Mouse (Mus musculus) embryo, embryonic 11.5 days (tissue): ENCODE results near the gene Ssu72.
A peak's percentile ranks its signal among the peaks of the same experiment; 100 is the strongest.

ENCODE experiments used
- DNase-seq: peaks from one replicate; pipeline ENCODE4 v3.0.0-alpha.2; 2012; ENCODE audit warnings: low read depth, low spot score

Ssu72 gene

GRCm38 (mm10) chr4:155746575-155747490 is 42.2 kb downstream of the Ssu72 start:
- DNase-seq: no peak

- DNase-seq: no peak
These were observed 52.4 kb downstream of the Ssu72 start for GRCm38 (mm10) chr4:155757011-155757410.

GRCm38 (mm10) chr4:155759862-155760612 is 55.4 kb downstream of the Ssu72 start:
- DNase-seq: no peak

DNA sequence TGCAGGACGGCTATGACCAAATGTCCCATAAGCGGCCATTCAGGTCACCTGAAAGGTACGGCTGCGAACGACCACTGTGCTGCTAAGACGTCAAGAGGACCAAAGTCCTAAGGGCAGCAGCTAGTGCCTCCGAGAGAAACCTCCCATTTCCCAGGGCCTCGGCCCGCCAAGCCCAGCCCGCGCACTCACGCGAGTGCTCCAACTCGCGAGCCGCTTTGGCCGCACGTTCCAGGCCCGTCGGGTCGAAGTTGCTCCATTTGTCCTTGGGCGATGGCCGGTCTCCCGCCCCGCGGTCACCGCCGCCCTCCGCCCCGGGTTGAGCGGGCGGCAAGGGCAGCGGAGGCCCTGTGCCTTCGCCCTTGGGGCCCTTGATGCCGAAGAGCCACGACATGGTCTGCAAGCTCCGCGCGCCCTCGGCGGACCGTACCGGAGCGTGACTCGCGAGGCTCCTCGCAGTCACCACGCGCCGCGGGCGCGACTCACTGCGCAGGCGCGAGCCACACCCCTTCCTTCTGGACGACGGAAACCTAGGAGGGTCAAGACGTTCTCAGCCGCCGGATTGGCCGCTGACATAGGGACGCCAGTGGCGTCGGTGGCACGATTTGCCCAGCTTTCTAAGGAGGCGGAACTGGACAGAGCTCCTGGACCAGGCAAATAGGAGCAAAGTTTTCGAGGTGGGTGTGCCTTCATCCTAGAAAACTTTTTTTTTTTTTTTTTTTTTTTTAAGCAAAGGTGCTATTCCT is 56.2 kb downstream of the Ssu72 start, which contains the start of gene Atad3a:
TSS of gene Atad3a (minus strand) at position 481 of the 743 bp plus-strand sequence.
- peak; percentile 97 for DNase-seq

DNA sequence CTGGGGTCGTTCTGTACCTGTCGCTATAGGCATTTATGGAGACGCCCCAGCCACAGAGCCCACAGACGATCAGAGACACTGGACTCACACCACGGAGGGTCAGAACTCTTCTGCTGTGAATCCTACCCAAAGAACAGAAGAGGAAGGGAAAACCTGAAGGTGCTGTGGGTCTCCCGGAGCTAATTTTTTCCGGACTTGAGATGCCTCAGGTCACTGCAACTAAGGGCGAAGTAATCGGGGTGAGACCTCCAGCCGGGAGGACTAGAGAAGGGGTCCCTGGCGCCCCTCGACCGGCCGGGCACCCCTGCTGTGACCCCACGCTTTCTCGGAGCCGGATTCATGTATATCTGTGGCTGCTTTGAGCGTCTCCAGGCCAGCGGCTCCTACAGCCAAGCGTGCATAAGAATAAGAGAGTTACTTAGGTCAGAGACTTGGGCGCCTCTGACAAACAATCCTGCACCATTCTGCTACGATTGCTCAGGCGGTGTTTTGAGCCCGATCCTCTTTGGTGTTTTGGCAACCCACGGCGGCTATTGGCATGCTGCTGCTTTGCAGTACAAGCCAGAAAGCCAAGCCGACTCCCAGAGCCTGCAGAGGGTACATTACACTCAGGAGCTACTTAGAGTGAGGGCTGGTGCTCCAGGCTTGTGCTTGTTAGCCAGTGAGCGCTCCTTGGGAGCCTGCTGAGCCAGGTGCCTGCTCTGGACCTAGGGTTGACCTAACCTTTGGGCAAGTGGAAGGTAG is 56.9 kb downstream of the Ssu72 start:
- no peak for DNase-seq

DNA sequence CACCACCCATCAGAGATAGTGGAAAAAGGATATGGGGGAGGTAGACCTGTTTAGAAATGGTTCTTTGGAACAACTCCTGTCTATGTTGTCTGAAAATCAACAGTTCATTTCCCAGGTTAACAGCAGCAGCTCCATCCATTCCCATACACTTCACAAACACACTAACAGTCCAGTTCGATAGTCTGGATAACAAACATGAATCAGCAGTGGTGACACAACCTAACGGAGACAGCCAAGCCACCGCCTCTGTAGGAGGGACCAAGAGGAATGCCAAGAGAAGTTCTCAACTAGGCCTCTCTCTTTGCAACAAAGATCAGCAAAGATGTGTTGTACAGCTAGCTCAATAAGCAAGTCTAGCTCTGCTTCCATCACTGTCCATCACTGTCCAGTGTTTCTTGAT is 57.8 kb downstream of the Ssu72 start:
- no peak for DNase-seq

- DNase-seq: no peak
These were observed 64.9 kb downstream of the Ssu72 start for GRCm38 (mm10) chr4:155769496-155769879.

DNA sequence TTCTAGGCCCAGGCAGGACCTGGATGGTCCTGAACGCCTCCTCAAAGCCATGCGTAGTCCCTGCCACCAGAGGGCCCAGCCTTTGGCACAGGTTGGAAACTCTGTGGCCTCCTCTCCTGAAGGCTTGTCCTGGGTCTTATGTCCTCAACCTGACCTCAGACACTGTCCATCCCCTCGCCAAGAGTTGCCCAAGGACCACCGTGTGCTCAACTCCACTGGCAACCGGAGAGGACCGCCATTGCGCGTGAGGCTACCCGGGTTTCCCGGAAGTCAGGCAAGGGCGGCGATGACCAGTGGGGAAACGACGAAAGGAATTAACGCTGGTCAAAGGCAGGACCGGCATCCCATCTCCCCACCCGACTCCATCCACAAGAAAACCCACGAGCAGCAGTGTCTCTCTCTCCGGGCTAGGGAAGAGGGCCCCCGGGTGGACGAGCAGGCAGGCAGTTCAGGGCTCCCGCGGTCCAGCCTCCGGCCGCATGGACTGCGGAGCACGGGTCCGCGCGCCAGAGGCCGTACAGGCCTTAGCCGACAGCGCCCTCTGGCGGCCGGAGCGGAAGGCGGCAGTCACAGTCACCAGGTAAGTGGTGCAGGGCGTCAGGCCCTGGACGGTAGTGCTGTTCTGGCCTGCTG is 65.4 kb downstream of the Ssu72 start:
- peak; percentile 81 for DNase-seq

DNA sequence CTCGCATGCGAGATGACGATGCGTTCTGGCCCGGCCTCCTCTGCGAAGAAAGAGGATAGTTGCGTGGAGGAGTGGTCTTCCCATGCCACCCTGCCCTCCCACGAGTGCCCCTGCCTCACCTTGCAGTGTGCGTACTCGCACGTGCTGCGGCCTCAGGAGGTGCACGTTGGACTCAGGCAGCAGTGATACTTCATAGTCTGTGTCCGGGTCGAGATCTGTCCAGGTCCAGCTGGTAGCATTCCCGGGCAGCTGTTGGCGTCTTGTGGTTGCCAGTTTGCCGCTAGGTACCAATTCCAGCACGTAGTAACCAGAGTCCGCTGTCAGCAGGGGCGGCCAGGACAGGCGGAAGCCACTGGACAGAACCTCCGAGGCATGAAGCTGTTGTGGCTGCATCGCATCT is 66.0 kb downstream of the Ssu72 start:
- no peak for DNase-seq

GRCm38 (mm10) chr4:155771706-155772105 is 67.1 kb downstream of the Ssu72 start:
- no peak for DNase-seq

DNA sequence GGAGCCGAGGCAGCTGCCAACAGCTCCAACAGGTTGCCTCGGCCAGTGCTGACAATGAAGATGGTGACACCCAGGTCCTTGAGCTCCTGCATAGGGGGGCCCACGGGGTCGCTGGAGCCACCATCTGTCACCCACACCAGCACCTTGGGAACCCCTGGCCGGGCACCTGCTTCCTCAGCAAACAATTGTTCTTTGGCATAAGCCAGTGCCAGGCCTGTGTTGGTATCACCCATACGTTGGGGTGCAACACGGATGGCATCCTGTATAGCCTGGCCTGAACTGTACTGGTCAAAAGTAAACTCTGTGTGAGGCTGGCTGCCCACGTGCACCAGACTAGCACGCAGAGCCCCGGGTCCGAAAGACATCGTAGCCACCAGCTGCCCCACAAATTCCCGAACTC is 68.2 kb downstream of the Ssu72 start:
- DNase-seq: no peak

DNA sequence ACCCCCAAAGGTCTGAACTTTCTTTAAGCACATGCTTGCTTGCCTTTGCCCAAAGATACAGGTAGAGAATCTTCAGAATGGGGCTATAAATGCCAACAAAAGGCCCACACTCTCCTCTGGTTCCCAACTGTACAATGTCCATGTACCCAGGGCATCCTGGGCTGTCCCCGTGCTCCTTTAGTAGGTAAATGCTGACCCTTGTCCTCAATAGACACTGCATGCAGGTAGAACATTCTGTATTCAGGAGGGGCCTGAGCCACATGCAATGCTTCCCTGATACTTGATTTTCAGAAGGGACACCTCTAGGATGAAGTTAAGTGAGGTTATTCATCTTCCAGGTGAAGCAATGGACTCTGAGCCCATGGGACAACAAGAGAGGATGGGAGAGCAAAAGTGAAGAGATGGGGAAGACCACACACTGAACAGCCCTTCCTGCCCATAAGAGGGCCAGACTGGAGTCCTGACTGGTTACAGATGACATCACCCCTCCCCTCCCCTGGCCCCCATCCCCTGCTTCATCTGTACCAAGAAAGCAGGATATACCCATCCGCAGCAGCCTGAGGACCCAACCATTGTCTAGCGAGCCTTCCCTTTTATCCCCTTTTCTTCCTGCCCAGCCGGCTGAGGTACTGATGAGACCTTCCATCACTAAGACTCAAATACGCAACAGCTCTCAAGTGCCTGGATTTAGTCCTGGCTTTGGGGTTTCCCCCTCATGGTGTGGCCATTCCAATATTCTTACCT is 68.9 kb downstream of the Ssu72 start:
- DNase-seq: no peak

DNA sequence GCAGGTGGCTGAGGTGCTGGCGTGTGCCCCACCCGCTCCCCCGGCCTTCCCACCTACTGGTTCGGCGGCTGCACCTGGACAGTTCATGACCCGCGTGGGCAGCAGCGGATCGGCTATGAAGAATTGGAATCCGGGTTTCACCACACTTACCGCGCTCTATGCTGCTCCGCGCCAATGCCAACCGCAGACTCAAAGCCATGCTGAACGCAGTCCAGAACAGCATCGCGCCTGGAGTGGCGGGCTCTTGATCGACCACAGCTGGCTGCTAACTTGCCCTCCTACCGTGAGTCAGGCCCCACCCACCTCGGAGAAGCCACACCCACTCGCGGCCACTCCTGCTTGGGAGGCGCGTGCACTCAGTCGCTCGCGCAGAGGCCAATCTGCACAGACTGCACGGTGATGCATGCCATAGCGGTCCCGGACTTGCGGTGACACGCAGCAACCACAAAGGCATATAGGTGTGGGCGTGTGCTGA is 69.7 kb downstream of the Ssu72 start, which contains the start of gene Vwa1:
TSS of gene Vwa1 (minus strand) at position 419 of the 475 bp plus-strand sequence.
- DNase-seq: peak; percentile 78

DNA sequence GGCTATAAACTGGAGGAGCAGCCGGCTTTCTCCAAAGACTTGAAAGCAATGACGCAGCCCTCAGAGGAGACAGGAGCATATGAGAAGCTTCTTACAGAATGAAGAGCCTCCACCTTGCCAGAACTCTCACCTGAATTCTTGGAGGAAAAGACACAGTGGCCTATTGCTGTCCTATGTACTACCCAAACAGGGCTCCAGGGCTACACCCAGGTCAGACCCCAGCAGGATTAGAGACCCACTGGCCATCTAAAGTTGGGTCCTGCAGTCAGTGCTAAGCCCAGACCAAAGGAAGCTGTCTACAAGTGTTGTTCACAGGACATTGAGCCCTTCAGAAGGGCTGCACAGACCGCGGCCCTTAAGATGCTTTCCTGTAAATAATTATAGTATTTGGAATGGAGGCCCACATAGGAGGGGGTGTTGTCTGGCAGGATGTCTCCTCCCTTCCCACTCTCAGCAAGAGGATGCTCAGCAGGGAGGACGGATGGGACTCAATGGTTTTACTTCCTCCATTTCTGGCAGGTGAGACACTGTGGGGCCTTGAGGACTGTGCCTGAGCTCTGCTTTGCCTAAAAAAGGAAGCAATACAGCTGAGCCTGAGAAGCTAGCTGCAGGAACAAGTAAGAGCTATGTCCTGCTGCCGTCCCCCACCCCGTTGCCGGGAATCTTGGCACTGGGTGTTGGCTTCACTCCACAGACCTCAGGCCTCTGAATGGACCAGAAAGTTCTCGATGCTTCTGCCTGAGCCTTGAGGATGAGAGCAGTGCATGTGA is 70.6 kb downstream of the Ssu72 start:
- no peak for DNase-seq

DNA sequence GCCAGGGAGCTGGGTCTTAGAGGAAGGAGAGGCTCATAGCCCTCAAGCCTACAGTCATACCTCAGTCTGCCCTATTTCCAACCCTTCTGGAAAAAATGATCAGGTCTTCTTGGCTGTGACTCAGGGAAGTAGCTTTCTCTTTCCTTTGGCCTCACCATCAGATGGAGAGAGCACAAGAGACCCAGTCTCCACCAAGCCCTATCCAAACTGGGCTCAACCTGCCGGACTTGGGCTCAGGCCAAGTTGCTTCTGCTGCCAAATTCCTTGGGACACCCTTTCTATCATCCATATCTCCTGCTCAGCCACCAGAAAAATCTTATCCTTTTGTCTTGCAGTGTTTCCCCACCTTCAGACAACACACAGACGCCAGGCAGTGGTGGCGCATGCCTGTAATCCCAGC is 71.3 kb downstream of the Ssu72 start:
- no peak for DNase-seq

- no peak for DNase-seq
These were observed 72.2 kb downstream of the Ssu72 start for GRCm38 (mm10) chr4:155776704-155777335.

DNA sequence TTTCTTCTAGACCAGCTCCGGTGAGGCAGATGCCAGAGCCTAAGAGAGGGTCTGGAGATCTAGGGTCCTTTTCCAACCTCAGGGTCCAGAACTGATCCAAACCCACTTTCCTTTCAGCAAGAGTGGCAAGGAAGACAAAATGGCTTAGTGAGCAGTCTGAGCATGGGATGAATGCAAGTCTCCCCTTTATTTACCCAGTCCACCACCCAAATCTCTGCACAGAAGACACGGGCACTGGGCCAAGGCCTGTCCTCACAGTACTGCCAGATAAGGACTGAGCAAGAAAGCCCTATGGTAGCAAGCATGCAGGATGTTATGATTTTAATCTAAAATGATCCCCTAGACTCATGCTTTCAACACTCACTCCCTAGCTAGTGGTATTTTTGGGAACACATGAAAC is 73.2 kb downstream of the Ssu72 start:
- DNase-seq: no peak

- no peak for DNase-seq
These were observed 74.9 kb downstream of the Ssu72 start for GRCm38 (mm10) chr4:155779498-155779897.

DNA sequence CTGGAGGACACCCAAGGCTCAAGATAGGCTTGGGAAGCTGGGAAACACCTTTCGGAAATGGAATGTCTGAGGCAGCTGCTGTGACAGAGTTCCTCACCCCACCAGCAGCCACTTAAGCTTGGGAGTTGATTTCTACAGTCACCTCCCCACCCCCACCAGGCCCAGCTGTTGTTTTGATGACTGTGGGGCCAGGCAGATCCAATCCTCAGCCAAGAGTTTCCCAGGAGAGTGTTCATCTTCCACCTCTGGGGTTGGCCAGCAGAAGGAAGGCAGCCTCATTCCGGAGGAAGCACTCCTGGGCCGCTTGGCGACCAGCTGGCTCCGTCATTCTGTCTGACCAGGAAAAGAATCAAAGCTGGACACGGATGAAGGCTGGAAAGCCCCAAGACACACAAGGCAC is 76.3 kb downstream of the Ssu72 start:
- DNase-seq: no peak
